Mouse (Mus musculus) stomach, embryonic 14.5 days (tissue): Measurements from ENCODE around the gene Paqr3. TPM values are rescaled to one million over a fixed set of nuclear protein-coding genes. Genes with fewer than 3 reads are reported as not detected.
A peak's percentile ranks its signal among the peaks of the same experiment; 100 is the strongest.

ENCODE experiments used
- ATAC-seq: fragments of 200-750 bp; cut with Nextera tagmentation; 2 replicates; pipeline ENCODE4 v1.8.0; 2017; ENCODE audit warnings: low read depth, moderate TSS enrichment; ENCODE audit not compliant: insufficient number of reproducible peaks, insufficient read depth, low FRiP score
- H3K27ac ChIP-seq: fragments of 300-500 bp; sonication (generic); 2 replicates; pipeline ENCODE4 v1.5.1; 2014; ENCODE audit warnings: mild to moderate bottlenecking, low read length, moderate library complexity, mixed read lengths
- H3K27me3 ChIP-seq: fragments of 300-500 bp; sonication (generic); 2 replicates; pipeline ENCODE4 v1.6.1; 2014; ENCODE audit warnings: low read length, control low read depth, mixed read lengths; ENCODE audit not compliant: control insufficient read depth, insufficient read depth
- H3K36me3 ChIP-seq: fragments of 300-500 bp; sonication (generic); 2 replicates; pipeline ENCODE4 v1.6.1; 2014; ENCODE audit warnings: mild to moderate bottlenecking, control low read depth, low read length, moderate library complexity, mixed read lengths; ENCODE audit not compliant: control insufficient read depth, insufficient read depth
- H3K4me1 ChIP-seq: fragments of 300-500 bp; sonication (generic); 2 replicates; pipeline ENCODE4 v1.6.1; 2014; ENCODE audit warnings: low read length, control low read depth, mixed read lengths; ENCODE audit not compliant: control insufficient read depth, insufficient read depth
- H3K4me2 ChIP-seq: fragments of 300-500 bp; sonication (generic); replicated peaks from 2 replicates; pipeline ENCODE4 v1.6.1; 2014; ENCODE audit warnings: low read depth, low read length, control low read depth
- H3K4me3 ChIP-seq: fragments of 300-500 bp; sonication (generic); 2 replicates; pipeline ENCODE4 v1.5.1; 2014; ENCODE audit warnings: low read depth, low read length, control low read depth
- H3K9ac ChIP-seq: fragments of 300-500 bp; sonication (generic); replicated peaks from 2 replicates; pipeline ENCODE4 v1.6.1; 2014; ENCODE audit warnings: low read depth, mild to moderate bottlenecking, control low read depth, low read length, moderate library complexity, mixed read lengths
- H3K9me3 ChIP-seq: fragments of 300-500 bp; sonication (generic); 2 replicates; pipeline ENCODE4 v1.6.1; 2016; ENCODE audit warnings: low read depth, low read length, control low read depth; ENCODE audit not compliant: control insufficient read depth
- WGBS: fragments of 180-500 bp; shearing (Covaris S2); extraction: QIAGEN DNeasy Blood & Tissue Kit; methylation state at CpG from one replicate; pipeline ENCODE4 v1.1.7; 2014; 5-methylcytosine and 5-hydroxymethylcytosine counted together
- polyA plus RNA-seq: library from polyadenylated mRNA; unstranded; fragments of >200 nt; fragmentation: Nextera tagmentation; extraction: Ambion mirVana; gene quantifications from 2 replicates; pipeline ENCODE4 v1.2.1, GENCODE M21; 2014

The Paqr3 gene
- polyA plus RNA-seq, 1 experiment from 2014 or later: 5.1 TPM

GRCm38 (mm10) chr5:97124977-97125376 lies 13.6 kb upstream of the Paqr3 start:
- Histone ChIP-seq H3K4me3 (no peak overlapping the region), H3K27ac (no peak overlapping the region), H3K9ac (no peak overlapping the region), H3K4me1 (no peaks in the 10 kb centered on the region), H3K36me3 (no peaks in the 10 kb centered on the region), H3K4me2 (no peak overlapping the region), H3K27me3 (no peaks in the 10 kb centered on the region), H3K9me3 (no peaks in the 10 kb centered on the region)
- ATAC-seq: no peak
- 82% methylated on average over 12 of the region's 12 CpGs for WGBS

GRCm38 (mm10) chr5:97110697-97111096 lies 699 bp downstream of the Paqr3 start:
- no peak for ATAC-seq
- H3K4me3 ChIP-seq: peak overlapping the region; percentile 54
- no peak overlapping the region for H3K27ac ChIP-seq
- no peaks in the 10 kb centered on the region for H3K27me3 ChIP-seq
- H3K4me2 ChIP-seq: peak overlapping the region; percentile 64
- no peaks in the 10 kb centered on the region for H3K9me3 ChIP-seq
- 13% methylated on average over 5 of the region's 5 CpGs for WGBS
- 0 out of 2 replicates have a peak, but pooled peaks cover 2% of the 10 kb centered on the region for H3K4me1 ChIP-seq
- peak overlapping the region; percentile 43 for H3K9ac ChIP-seq
- H3K36me3 ChIP-seq: no peaks in the 10 kb centered on the region

GRCm38 (mm10) chr5:97110133-97110532 lies 1.3 kb downstream of the Paqr3 start:
- 45% methylated on average over 2 of the region's 2 CpGs for WGBS
- H3K27ac ChIP-seq: no peak overlapping the region
- H3K4me2 ChIP-seq: no peak overlapping the region
- H3K4me3 ChIP-seq: no peak overlapping the region
- H3K4me1 ChIP-seq: 0 out of 2 replicates have a peak, but pooled peaks cover 2% of the 10 kb centered on the region
- no peaks in the 10 kb centered on the region for H3K9me3 ChIP-seq
- H3K36me3 ChIP-seq: no peaks in the 10 kb centered on the region
- no peak for ATAC-seq
- no peaks in the 10 kb centered on the region for H3K27me3 ChIP-seq
- H3K9ac ChIP-seq: no peak overlapping the region

- Histone ChIP-seq H3K9me3 (no peaks in the 10 kb centered on the region), H3K4me1 (0 out of 2 replicates have a peak, but pooled peaks cover 2% of the 10 kb centered on the region), H3K9ac (no peak overlapping the region), H3K27me3 (no peaks in the 10 kb centered on the region), H3K27ac (no peak overlapping the region), H3K4me3 (no peak overlapping the region), H3K4me2 (no peak overlapping the region), H3K36me3 (no peaks in the 10 kb centered on the region)
- WGBS: 90% methylated on average over 5 of the region's 5 CpGs
- no peak for ATAC-seq
These were observed 3.1 kb downstream of the Paqr3 start for GRCm38 (mm10) chr5:97108333-97108732.

GRCm38 (mm10) chr5:97099954-97100353 lies 11.4 kb downstream of the Paqr3 start:
- H3K9ac ChIP-seq: no peak overlapping the region
- no peaks in the 10 kb centered on the region for H3K9me3 ChIP-seq
- H3K36me3 ChIP-seq: no peaks in the 10 kb centered on the region; the same call in 1 of the 2 replicates
- no peaks in the 10 kb centered on the region for H3K27me3 ChIP-seq
- H3K4me1 ChIP-seq: no peaks in the 10 kb centered on the region
- 91% methylated on average over 8 of the region's 8 CpGs for WGBS
- H3K4me2 ChIP-seq: no peak overlapping the region
- no peak overlapping the region for H3K27ac ChIP-seq
- no peak overlapping the region for H3K4me3 ChIP-seq
- no peak for ATAC-seq

- no peak overlapping the region for H3K4me2 ChIP-seq
- no peaks in the 10 kb centered on the region for H3K4me1 ChIP-seq
- H3K9ac ChIP-seq: no peak overlapping the region
- H3K27me3 ChIP-seq: no peaks in the 10 kb centered on the region
- no peak overlapping the region for H3K27ac ChIP-seq
- no peaks in the 10 kb centered on the region for H3K9me3 ChIP-seq
- H3K36me3 ChIP-seq: no peaks in the 10 kb centered on the region; the same call in 1 of the 2 replicates
- ATAC-seq: no peak
- WGBS: 68% methylated on average over 9 of the region's 9 CpGs
- H3K4me3 ChIP-seq: no peak overlapping the region
These were observed 13.8 kb downstream of the Paqr3 start for GRCm38 (mm10) chr5:97097631-97098041.

- H3K27me3 ChIP-seq: no peaks in the 10 kb centered on the region
- no peak overlapping the region for H3K4me3 ChIP-seq
- ATAC-seq: no peak
- no peaks in the 10 kb centered on the region for H3K9me3 ChIP-seq
- H3K4me2 ChIP-seq: no peak overlapping the region
- no peaks in the 10 kb centered on the region; the same call in 1 of the 2 replicates for H3K36me3 ChIP-seq
- WGBS: 48% methylated on average over 13 of the region's 13 CpGs
- H3K27ac ChIP-seq: no peak overlapping the region
- H3K9ac ChIP-seq: no peak overlapping the region
- H3K4me1 ChIP-seq: no peaks in the 10 kb centered on the region
These were observed 16.1 kb downstream of the Paqr3 start for GRCm38 (mm10) chr5:97095335-97095734.

GRCm38 (mm10) chr5:97092970-97093369 lies 18.4 kb downstream of the Paqr3 start:
- no peak overlapping the region for H3K4me2 ChIP-seq
- WGBS: 61% methylated on average over 8 of the region's 8 CpGs

More at GRCm38 (mm10) chr5:97092970-97093369, 18.4 kb downstream of the Paqr3 start:
- no peaks in the 10 kb centered on the region for H3K27me3 ChIP-seq
- H3K4me3 ChIP-seq: no peak overlapping the region
- no peak overlapping the region for H3K9ac ChIP-seq
- H3K4me1 ChIP-seq: no peaks in the 10 kb centered on the region
- no peaks in the 10 kb centered on the region; the same call in 1 of the 2 replicates for H3K36me3 ChIP-seq
- ATAC-seq: no peak
- no peak overlapping the region for H3K27ac ChIP-seq
- no peaks in the 10 kb centered on the region for H3K9me3 ChIP-seq
